Mouse (Mus musculus) CH12.LX (cell line): ENCODE measurements at regions not wholly inside any gene's neighbourhood (a gene's known extent, or its start where the extent isn't known, plus 50 kb on each side); places are given as distances from the start of the nearest gene placed in this dataset.

Experiments used
- DNase-seq: peaks from one replicate; pipeline ENCODE4 v3.0.0-alpha.2; 2013; ENCODE audit errors: extremely low read depth
- H3K27ac ChIP-seq: 2 replicates; pipeline ENCODE4 v1.5.1; 2012; ENCODE audit warnings: low read depth, mild to moderate bottlenecking, control low read depth, moderate library complexity; ENCODE audit not compliant: insufficient read depth
- H3K27me3 ChIP-seq: replicated peaks from 2 replicates; pipeline ENCODE3; 2012; ENCODE audit warnings: inconsistent platforms
- H3K36me3 ChIP-seq, 2 experiments: replicated peaks in 1 of 2; 2 replicates each; pipeline versions ENCODE3 to v1.6.1; 2012; ENCODE audit warnings: inconsistent platforms in 1 of 2, low read length in 1 of 2, mild to moderate bottlenecking in 1 of 2, mixed read lengths in 1 of 2, moderate library complexity in 1 of 2; ENCODE audit not compliant: control insufficient read depth in 1 of 2, insufficient read depth in 1 of 2
- H3K4me1 ChIP-seq, 2 experiments: 2 replicates each; pipeline ENCODE4 v1.6.1; 2012; ENCODE audit warnings: inconsistent platforms in 1 of 2, moderate library complexity in 1 of 2; ENCODE audit not compliant: insufficient read depth in 2 of 2, control insufficient read depth in 1 of 2
- H3K4me2 ChIP-seq: 2 replicates; pipeline ENCODE4 v1.6.1; 2012; ENCODE audit warnings: low read depth, mild to moderate bottlenecking, control low read depth; ENCODE audit not compliant: poor library complexity, insufficient read depth, severe bottlenecking
- H3K4me3 ChIP-seq, 3 experiments: fragments of 150-350 bp in 1 of 3; sonication (generic) in 1 of 3; replicated peaks in 1 of 3; 2 replicates each; pipeline versions ENCODE3 to v1.5.1; 2011 to 2012; ENCODE audit warnings: low read depth in 2 of 3, low read length in 2 of 3, mild to moderate bottlenecking in 2 of 3, moderate library complexity in 2 of 3, control low read depth in 1 of 3, improper control_type of control experiment in 1 of 3, inconsistent platforms in 1 of 3, mixed read lengths in 1 of 3; ENCODE audit not compliant: poor library complexity in 1 of 3
- H3K79me2 ChIP-seq: replicated peaks from 2 replicates; pipeline ENCODE4 v1.6.1; 2012; ENCODE audit warnings: mild to moderate bottlenecking, moderate library complexity; ENCODE audit not compliant: control insufficient read depth, poor library complexity, insufficient read depth, severe bottlenecking; ENCODE audit errors: extremely low read depth
- H3K9ac ChIP-seq: 2 replicates; pipeline ENCODE4 v1.6.1; 2012; ENCODE audit warnings: low read depth, mild to moderate bottlenecking, control low read depth, moderate library complexity; ENCODE audit not compliant: insufficient read depth
- H3K9me3 ChIP-seq: replicated peaks from 2 replicates; pipeline ENCODE3; 2012; ENCODE audit warnings: low read length, inconsistent platforms, mixed read lengths
- BHLHE40 ChIP-seq: IDR thresholded peaks from 2 replicates; pipeline ENCODE4 v1.6.1; 2011; ENCODE audit warnings: mild to moderate bottlenecking, low read depth, low read length, improper control_type of control experiment
- CHD1 ChIP-seq: IDR thresholded peaks from 2 replicates; pipeline ENCODE4 v1.6.1; 2012; ENCODE audit warnings: low read depth, low read length, improper control_type of control experiment, inconsistent platforms
- CTCF ChIP-seq, 2 experiments: IDR thresholded peaks in 1 of 2; conservative IDR thresholded peaks in 1 of 2; 2 replicates each; pipeline ENCODE4 v1.5.1; 2011 to 2012; ENCODE audit warnings: low read depth in 2 of 2, low read length in 2 of 2, improper control_type of control experiment in 1 of 2, inconsistent platforms in 1 of 2, mild to moderate bottlenecking in 1 of 2, moderate library complexity in 1 of 2
- EP300 ChIP-seq: IDR thresholded peaks from 2 replicates; pipeline ENCODE4 v1.6.1; 2011; ENCODE audit warnings: low read length, improper control_type of control experiment
- ETS1 ChIP-seq: conservative IDR thresholded peaks from 2 replicates; pipeline ENCODE4 v1.6.1; 2012; ENCODE audit warnings: low read depth, mild to moderate bottlenecking, inconsistent platforms, low read length, improper control_type of control experiment, moderate library complexity
- GABPA ChIP-seq: IDR thresholded peaks from 2 replicates; pipeline ENCODE4 v1.6.1; 2012; ENCODE audit warnings: low read depth, low read length, improper control_type of control experiment, inconsistent platforms; ENCODE audit not compliant: insufficient replicate concordance
- HCFC1 ChIP-seq: IDR thresholded peaks from 2 replicates; pipeline ENCODE4 v1.6.1; 2012; ENCODE audit warnings: low read depth, mild to moderate bottlenecking, inconsistent platforms, low read length, improper control_type of control experiment
- MAX ChIP-seq: IDR thresholded peaks from 2 replicates; pipeline ENCODE4 v1.6.1; 2011; ENCODE audit warnings: low read length, improper control_type of control experiment
- MAZ ChIP-seq: IDR thresholded peaks from 2 replicates; pipeline ENCODE4 v1.6.1; 2012; ENCODE audit warnings: low read depth, mild to moderate bottlenecking, inconsistent platforms, low read length, improper control_type of control experiment, moderate library complexity
- MEF2A ChIP-seq: IDR thresholded peaks from 2 replicates; pipeline ENCODE4 v1.6.1; 2014; ENCODE audit warnings: low read depth, mild to moderate bottlenecking, inconsistent platforms, low read length, improper control_type of control experiment, borderline replicate concordance
- NELFE ChIP-seq: IDR thresholded peaks from 2 replicates; pipeline ENCODE4 v1.6.1; 2011; ENCODE audit warnings: low read depth, low read length, improper control_type of control experiment
- NRF1 ChIP-seq: IDR thresholded peaks from 2 replicates; pipeline ENCODE4 v1.6.1; 2014; ENCODE audit warnings: low read depth, mild to moderate bottlenecking, inconsistent platforms, low read length, improper control_type of control experiment, moderate library complexity
- PAX5 ChIP-seq: IDR thresholded peaks from 2 replicates; pipeline ENCODE4 v1.6.1; 2012; ENCODE audit warnings: low read length, inconsistent platforms, mixed read lengths
- POLR2AphosphoS2 ChIP-seq: IDR thresholded peaks from 2 replicates; pipeline ENCODE4 v1.6.1; 2011; ENCODE audit warnings: low read depth, low read length, improper control_type of control experiment
- RAD21 ChIP-seq: IDR thresholded peaks from 2 replicates; pipeline ENCODE4 v1.6.1; 2011; ENCODE audit warnings: low read depth, mild to moderate bottlenecking, low read length, improper control_type of control experiment, moderate library complexity
- RCOR1 ChIP-seq: conservative IDR thresholded peaks from 2 replicates; pipeline ENCODE4 v1.6.1; 2012; ENCODE audit warnings: low read depth, mild to moderate bottlenecking, inconsistent platforms, low read length, improper control_type of control experiment
- SMC3 ChIP-seq: IDR thresholded peaks from 2 replicates; pipeline ENCODE4 v1.6.1; 2011; ENCODE audit warnings: low read depth, low read length, improper control_type of control experiment
- TBP ChIP-seq: conservative IDR thresholded peaks from 2 replicates; pipeline ENCODE4 v1.6.1; 2011; ENCODE audit warnings: low read depth, low read length, improper control_type of control experiment
- ZC3H11A ChIP-seq: IDR thresholded peaks from 2 replicates; pipeline ENCODE4 v1.6.1; 2012; ENCODE audit warnings: low read depth, mild to moderate bottlenecking, inconsistent platforms, low read length, improper control_type of control experiment
- ZMIZ1 ChIP-seq: IDR thresholded peaks from 2 replicates; pipeline ENCODE4 v1.6.1; 2012; ENCODE audit warnings: low read depth, mild to moderate bottlenecking, inconsistent platforms, low read length, improper control_type of control experiment
- dilution Hi-C: fragments of 300-500 bp; cut with MboI; formaldehyde crosslinking; loops from 2 replicates; pipeline ENCODE4 v1.14.3; 2020; ENCODE audit warnings: low sequenced_read_pairs; ENCODE audit not compliant: extremely low pct_unique_long_range_greater_than_20kb, extremely low pct_ligation_motif_present
- in situ Hi-C: fragments of 300-500 bp; cut with MboI; formaldehyde crosslinking; loops from 3 replicates; pipeline ENCODE4 v1.14.3; 2019; ENCODE audit warnings: low sequenced_read_pairs, low pct_ligation_motif_present, low pct_unique_long_range_greater_than_20kb, mixed read lengths

DNA sequence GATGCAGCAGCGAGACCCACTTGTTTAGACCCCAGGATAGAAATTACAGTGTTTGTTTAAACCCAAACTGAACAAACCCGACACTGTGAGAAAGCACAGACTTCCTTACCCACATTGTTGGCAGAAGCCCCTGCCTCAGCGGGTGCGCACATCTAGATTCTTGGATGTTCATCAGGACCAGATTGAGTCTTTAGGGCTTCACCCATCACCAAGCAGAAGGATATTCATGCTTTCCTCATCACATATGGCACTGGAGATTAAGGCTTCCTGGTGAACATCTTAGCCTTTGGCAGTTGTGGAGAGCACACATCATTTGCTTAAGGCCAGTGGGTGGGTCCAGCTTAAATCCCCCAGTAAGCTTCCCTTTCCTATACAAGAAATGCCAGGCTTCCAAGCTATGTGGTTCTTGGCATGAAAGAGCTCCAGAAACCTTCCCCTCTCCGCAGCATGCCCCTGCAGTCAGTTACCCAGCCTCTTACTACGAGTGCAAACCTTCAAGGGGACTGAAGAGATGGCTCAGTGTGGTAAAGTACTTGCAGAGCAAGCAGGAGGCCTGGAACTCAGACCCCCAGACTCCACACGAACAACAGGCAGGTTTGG lies 367.9 kb downstream of the Pbx1 start:
- no peak overlapping the region for H3K4me2 ChIP-seq
- TF ChIP-seq ZC3H11A (no peak), BHLHE40 (no peak), RCOR1 (no peak), TBP (no peak), CTCF (conservative IDR thresholded peaks at IDR 0.05 in 1 of 2, IDR thresholded peaks at IDR 0.05 in 1 of 2; ENCODE audit: low read depth in 2 of 2, low read length in 2 of 2) (no peak), EP300 (no peak), NELFE (no peak), MAX (no peak), HCFC1 (no peak), GABPA (no peak), PAX5 (no peak)
- no peaks in the 10 kb centered on the region for H3K27me3 ChIP-seq
- dilution Hi-C loops, result no loop called here
- no peaks in the 10 kb centered on the region for H3K4me1 ChIP-seq
- no peak overlapping the region for H3K9ac ChIP-seq
- no peak overlapping the region for H3K4me3 ChIP-seq
- in situ Hi-C loops, result no loop called here
- no peak overlapping the region for H3K27ac ChIP-seq
- no peak for DNase-seq
- H3K9me3 ChIP-seq, result peaks cover 54% of the 10 kb centered on the region
- H3K79me2 ChIP-seq, result no peaks in the 10 kb centered on the region
- H3K36me3 ChIP-seq, result no peaks in the 10 kb centered on the region

DNA sequence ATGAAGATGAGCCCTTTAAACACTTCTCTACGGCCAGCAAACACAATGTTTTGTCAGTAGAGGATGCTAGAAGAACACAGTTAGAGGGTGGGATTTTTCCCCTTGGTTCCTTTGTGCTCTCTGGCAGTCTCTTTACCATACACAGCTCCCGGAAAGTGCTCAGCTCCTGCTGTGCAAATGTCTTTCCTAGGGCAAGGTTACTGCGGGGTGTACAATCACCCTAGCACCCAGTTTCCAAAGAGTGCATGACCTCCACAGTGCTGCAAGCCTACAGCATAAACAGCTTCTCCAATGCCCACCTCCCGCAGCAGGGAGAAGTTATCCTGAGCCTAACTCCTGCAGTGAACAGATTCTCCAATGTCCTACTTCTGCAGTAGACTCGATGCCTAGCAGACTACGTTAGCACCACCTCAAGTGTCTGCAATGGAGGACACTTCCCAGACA lies 366.4 kb downstream of the Pbx1 start:
- in situ Hi-C loops, result no loop called here
- no peaks in the 10 kb centered on the region for H3K4me1 ChIP-seq
- dilution Hi-C loops, result no loop called here

More for the DNA sequence above, 366.4 kb downstream of the Pbx1 start:
- Histone ChIP-seq H3K4me3 (no peak overlapping the region), H3K4me2 (no peak overlapping the region), H3K27me3 (no peaks in the 10 kb centered on the region), H3K9me3 (peaks cover 60% of the 10 kb centered on the region), H3K79me2 (no peaks in the 10 kb centered on the region), H3K27ac (no peak overlapping the region), H3K9ac (no peak overlapping the region), H3K36me3 (no peaks in the 10 kb centered on the region)
- TF ChIP-seq CTCF (conservative IDR thresholded peaks at IDR 0.05 in 1 of 2, IDR thresholded peaks at IDR 0.05 in 1 of 2; ENCODE audit: low read depth in 2 of 2, low read length in 2 of 2) (no peak), NRF1 (no peak), CHD1 (no peak), HCFC1 (no peak), NELFE (no peak), ZMIZ1 (no peak), SMC3 (no peak), EP300 (no peak), MAZ (no peak), ETS1 (no peak), POLR2AphosphoS2 (no peak), MEF2A (no peak), RAD21 (no peak), BHLHE40 (no peak)
- DNase-seq, result no peak
